Mouse (Mus musculus) cerebellum, postnatal 36 days (tissue): ENCODE data around the gene Stip1.

Source experiments
- DNase-seq, 2 experiments: peaks; one replicate each; pipeline ENCODE4 v3.0.0; 2021 to 2022; ENCODE audit warnings: mixed read lengths in 2 of 2

Stip1 gene

DNA sequence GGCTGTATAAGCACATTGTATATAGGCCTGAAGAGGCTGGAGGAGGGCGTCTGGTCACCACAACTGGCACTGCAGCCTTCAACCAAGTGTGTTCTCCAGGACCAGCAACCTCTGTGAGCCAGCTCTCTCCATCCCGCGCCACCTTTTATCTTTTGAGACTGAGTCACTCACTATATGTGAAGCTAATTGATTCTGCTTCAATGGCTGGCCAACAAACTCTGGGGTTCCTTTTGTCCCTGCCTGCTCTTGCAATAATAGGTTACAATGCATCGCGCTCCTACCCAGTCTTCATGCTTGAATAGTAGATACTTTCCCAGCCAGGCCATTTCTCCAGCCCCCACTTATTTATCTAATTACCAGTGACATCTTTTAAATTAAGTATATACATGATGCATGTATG lies 56.1 kb downstream of the Stip1 start:
- no peak for DNase-seq

DNA sequence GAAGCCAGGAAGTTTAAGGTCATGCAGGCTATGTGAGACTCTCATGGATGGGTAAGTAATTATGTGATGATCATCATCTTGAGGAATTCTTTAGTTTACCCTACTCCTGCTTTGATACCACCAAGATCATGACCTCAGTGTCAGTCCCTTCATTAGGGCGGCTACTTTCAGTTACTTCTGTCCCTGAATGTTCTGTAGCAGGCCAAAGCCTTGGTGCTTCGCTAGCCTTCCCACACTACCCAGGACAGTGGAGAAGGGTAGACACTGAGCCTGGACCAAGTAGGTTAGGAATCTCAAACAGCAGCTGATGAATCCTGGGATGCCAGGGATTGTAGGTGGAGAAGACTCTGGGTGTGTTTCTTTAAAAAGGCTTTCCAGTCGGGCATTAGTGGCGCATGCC lies 58.3 kb downstream of the Stip1 start:
- no peak for DNase-seq

- DNase-seq, result peak; percentile 99
Observed at GRCm38 (mm10) chr19:6980381-6981093, 59.2 kb downstream of the Stip1 start, which contains the start of gene Fkbp2. Fkbp2 (minus strand) TSS chr19:6980501.

- peak; percentile 98 to 100 for DNase-seq
Observed at GRCm38 (mm10) chr19:6979486-6980380, 60.0 kb downstream of the Stip1 start.

DNA sequence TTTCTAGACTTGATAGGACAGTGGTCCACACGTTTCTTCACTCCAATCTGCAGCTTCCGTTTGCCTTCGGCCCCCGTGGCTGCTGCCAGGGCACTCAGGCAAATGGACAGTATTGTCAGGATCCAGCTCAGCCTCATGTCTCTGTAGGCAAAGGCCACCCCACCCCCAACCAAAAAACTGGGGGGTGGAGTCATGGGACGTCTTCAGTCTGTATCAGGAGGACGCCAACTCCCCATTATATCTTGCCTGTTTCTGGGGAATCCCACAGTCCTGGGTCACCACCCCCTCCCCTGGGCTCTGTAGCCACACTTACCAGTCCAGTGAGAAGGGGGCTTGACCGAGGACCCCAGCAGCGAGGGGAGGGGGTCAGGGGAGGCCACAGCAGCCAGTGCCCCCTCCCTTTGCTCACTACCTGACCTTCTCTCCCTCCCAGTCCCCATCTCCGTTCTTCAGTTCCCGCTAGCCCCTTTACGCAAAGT lies 60.7 kb downstream of the Stip1 start:
- DNase-seq, result peak in 1 of 2 experiments; percentile 34

DNA sequence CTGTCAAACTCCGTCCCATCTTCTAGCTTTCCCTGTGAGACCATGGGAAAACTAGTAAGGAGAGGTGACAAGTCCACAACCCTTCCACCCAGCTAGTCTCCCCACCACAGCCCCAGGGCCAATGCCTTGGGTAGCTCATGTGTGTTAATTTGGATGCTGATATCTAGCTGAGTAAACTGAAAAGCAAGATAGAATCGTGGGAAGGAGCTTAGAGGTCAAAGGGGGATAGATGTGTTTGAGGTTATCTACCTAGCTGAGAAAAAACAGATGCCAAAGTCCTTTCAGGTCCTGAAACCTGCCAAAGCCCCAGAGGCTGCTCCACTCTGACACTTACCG lies 61.2 kb downstream of the Stip1 start:
- no peak for DNase-seq

- DNase-seq, result no peak
Observed at GRCm38 (mm10) chr19:6977759-6978638, 61.8 kb downstream of the Stip1 start.

- no peak for DNase-seq
Observed at GRCm38 (mm10) chr19:6975537-6976521, 63.9 kb downstream of the Stip1 start, which contains the start of gene Plcb3. Plcb3 (minus strand) TSS chr19:6976470.

- peak; percentile 49 to 60 for DNase-seq
Observed at GRCm38 (mm10) chr19:6974211-6975205, 65.3 kb downstream of the Stip1 start, which contains the start of gene Ppp1r14b. Ppp1r14b (plus strand) TSS chr19:6974968.

DNA sequence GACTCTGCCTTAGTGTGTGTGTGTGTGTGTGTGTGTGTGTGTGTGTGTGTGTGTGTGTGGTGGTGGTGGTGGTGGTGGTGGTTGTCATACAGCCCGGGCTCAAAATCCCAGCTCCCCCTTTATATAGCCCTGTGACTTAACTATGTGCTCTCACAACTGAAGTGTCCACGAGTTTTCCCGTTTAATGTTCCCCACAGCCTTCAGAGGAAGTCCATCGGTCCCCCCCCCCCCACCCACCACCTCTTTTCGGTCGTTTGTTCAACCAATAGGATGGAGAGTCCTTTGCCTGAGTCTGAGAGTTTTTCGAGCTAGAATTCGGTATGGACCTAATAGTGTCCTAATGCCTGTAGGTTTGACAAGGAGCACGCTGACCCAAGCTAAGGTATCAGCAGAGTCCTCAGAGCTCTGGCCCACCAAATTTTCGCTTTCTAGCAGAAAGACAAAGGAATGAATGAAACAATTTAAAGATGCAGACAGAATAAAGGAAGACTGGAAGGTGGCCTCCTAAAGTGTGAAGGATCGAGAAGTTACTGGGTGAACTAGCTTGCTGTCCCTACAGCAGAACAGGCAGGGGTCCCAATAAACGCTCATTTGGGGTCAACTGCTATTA lies 66.1 kb downstream of the Stip1 start:
- no peak for DNase-seq

- no peak for DNase-seq
Observed at GRCm38 (mm10) chr19:6972247-6972917, 67.4 kb downstream of the Stip1 start.

GRCm38 (mm10) chr19:6971644-6972043 lies 68.1 kb downstream of the Stip1 start:
- no peak for DNase-seq
